Mouse (Mus musculus) intestine, embryonic 14.5 days (tissue): Measurements from ENCODE around the gene Zfp423. TPM values are rescaled to one million over a fixed set of nuclear protein-coding genes. Genes with fewer than 3 reads are reported as not detected.
A peak's percentile ranks its signal among the peaks of the same experiment; 100 is the strongest.

Experiments used
- ATAC-seq: fragments of 200-750 bp; cut with Nextera tagmentation; replicated peaks from 2 replicates; pipeline ENCODE4 v1.8.0; 2017; ENCODE audit warnings: low read depth, moderate number of reproducible peaks, moderate TSS enrichment, moderate library complexity; ENCODE audit not compliant: low FRiP score, low TSS enrichment
- DNase-seq: peaks from one replicate; pipeline ENCODE4 v3.0.0-alpha.2; 2018; ENCODE audit warnings: low spot score
- H3K27ac ChIP-seq: fragments of 300-500 bp; sonication (generic); 2 replicates; pipeline ENCODE4 v1.5.1; 2014; ENCODE audit warnings: low read depth, mild to moderate bottlenecking, control low read depth
- H3K27me3 ChIP-seq: fragments of 300-500 bp; sonication (generic); replicated peaks from 2 replicates; pipeline ENCODE4 v1.6.1; 2014; ENCODE audit warnings: low read length, control low read depth; ENCODE audit not compliant: control insufficient read depth, insufficient read depth
- H3K36me3 ChIP-seq: fragments of 300-500 bp; sonication (generic); 2 replicates; pipeline ENCODE4 v1.6.1; 2014; ENCODE audit warnings: low read length, control low read depth; ENCODE audit not compliant: control insufficient read depth, insufficient read depth
- H3K4me1 ChIP-seq: fragments of 300-500 bp; sonication (generic); replicated peaks from 2 replicates; pipeline ENCODE4 v1.6.1; 2014; ENCODE audit warnings: low read length, control low read depth, mixed read lengths; ENCODE audit not compliant: control insufficient read depth, insufficient read depth
- H3K4me2 ChIP-seq: fragments of 300-500 bp; sonication (generic); 2 replicates; pipeline ENCODE4 v1.6.1; 2014; ENCODE audit warnings: low read length
- H3K4me3 ChIP-seq: fragments of 300-500 bp; sonication (generic); 2 replicates; pipeline ENCODE4 v1.5.1; 2014; ENCODE audit warnings: low read depth, low read length, control low read depth, mixed read lengths
- H3K9ac ChIP-seq: fragments of 300-500 bp; sonication (generic); 2 replicates; pipeline ENCODE4 v1.6.1; 2014; ENCODE audit warnings: mild to moderate bottlenecking, low read length
- H3K9me3 ChIP-seq: fragments of 300-500 bp; sonication (generic); 2 replicates; pipeline ENCODE4 v1.6.1; 2016; ENCODE audit warnings: low read length, control low read depth; ENCODE audit not compliant: control insufficient read depth
- WGBS: fragments of 180-500 bp; shearing (Covaris S2); extraction: QIAGEN DNeasy Blood & Tissue Kit; methylation state at CpG from one replicate; pipeline ENCODE4 v1.1.7; 2014; 5-methylcytosine and 5-hydroxymethylcytosine counted together
- polyA plus RNA-seq: library from polyadenylated mRNA; unstranded; fragments of >200 nt; fragmentation: Nextera tagmentation; extraction: Ambion mirVana; gene quantifications from 2 replicates; pipeline ENCODE4 v1.2.1, GENCODE M21; 2014

Gene Zfp423
- polyA plus RNA-seq, 1 experiment from 2014 or later, result 10.5 TPM

- no peak overlapping the region for H3K4me3 ChIP-seq
- H3K27ac ChIP-seq, result no peak overlapping the region
- H3K4me2 ChIP-seq, result peak overlapping the region; percentile 41
- H3K9me3 ChIP-seq, result no peaks in the 10 kb centered on the region
- 0 out of 2 replicates have a peak, but pooled peaks have one; percentile 52 for ATAC-seq
- DNase-seq, result peak; percentile 93
- no peaks in the 10 kb centered on the region for H3K36me3 ChIP-seq
- H3K9ac ChIP-seq, result no peak overlapping the region
- peaks cover 12% of the 10 kb centered on the region for H3K4me1 ChIP-seq
- H3K27me3 ChIP-seq, result no peaks in the 10 kb centered on the region
- WGBS, result 10% methylated on average over 24 of the region's 24 CpGs
These were observed 243.4 kb downstream of the Zfp423 start for GRCm38 (mm10) chr8:87715731-87716682.

- H3K36me3 ChIP-seq, result no peaks in the 10 kb centered on the region
- no peak for ATAC-seq
- whole genome bisulfite sequencing, result 85% methylated on average over 2 of the region's 3 CpGs
These were observed 245.4 kb downstream of the Zfp423 start for GRCm38 (mm10) chr8:87713946-87714345.

GRCm38 (mm10) chr8:87711955-87712354, 247.4 kb downstream of the Zfp423 start:
- Histone ChIP-seq H3K4me2 (no peak overlapping the region), H3K9me3 (no peaks in the 10 kb centered on the region), H3K27ac (no peak overlapping the region), H3K27me3 (no peaks in the 10 kb centered on the region), H3K4me3 (no peak overlapping the region), H3K9ac (no peak overlapping the region), H3K36me3 (no peaks in the 10 kb centered on the region), H3K4me1 (peaks cover 16% of the 10 kb centered on the region)
- ATAC-seq, result no peak
- WGBS, result 85% methylated on average over 6 of the region's 6 CpGs
- no peak for DNase-seq

More at GRCm38 (mm10) chr8:87713946-87714345, 245.4 kb downstream of the Zfp423 start:
- Histone ChIP-seq H3K4me2 (no peak overlapping the region), H3K27ac (no peak overlapping the region), H3K9me3 (no peaks in the 10 kb centered on the region), H3K4me1 (peaks cover 12% of the 10 kb centered on the region), H3K9ac (no peak overlapping the region), H3K27me3 (no peaks in the 10 kb centered on the region), H3K4me3 (no peak overlapping the region)
- no peak for DNase-seq

- Histone ChIP-seq H3K27ac (no peak overlapping the region), H3K4me2 (peak overlapping the region; percentile 28), H3K9ac (no peak overlapping the region), H3K27me3 (no peaks in the 10 kb centered on the region), H3K4me3 (no peak overlapping the region), H3K9me3 (no peaks in the 10 kb centered on the region), H3K4me1 (0 out of 2 replicates have a peak, but pooled peaks cover 5% of the 10 kb centered on the region), H3K36me3 (no peaks in the 10 kb centered on the region)
- ATAC-seq (no peak), DNase-seq (no peak)
- WGBS, result 16% methylated on average over 11 of the region's 11 CpGs
These were observed 251.2 kb downstream of the Zfp423 start for GRCm38 (mm10) chr8:87708127-87708637.

GRCm38 (mm10) chr8:87707176-87707575, 252.2 kb downstream of the Zfp423 start:
- no peak for ATAC-seq
- Histone ChIP-seq H3K4me2 (no peak overlapping the region), H3K27me3 (no peaks in the 10 kb centered on the region), H3K9ac (no peak overlapping the region), H3K27ac (no peak overlapping the region), H3K4me1 (peaks cover 11% of the 10 kb centered on the region; the same call in 1 of the 2 replicates), H3K9me3 (no peaks in the 10 kb centered on the region), H3K4me3 (no peak overlapping the region), H3K36me3 (no peaks in the 10 kb centered on the region)
- DNase-seq, result no peak
- WGBS, result 77% methylated on average over 17 of the region's 17 CpGs

GRCm38 (mm10) chr8:87704756-87705155, 254.6 kb downstream of the Zfp423 start:
- DNase-seq, result no peak
- no peaks in the 10 kb centered on the region for H3K36me3 ChIP-seq

GRCm38 (mm10) chr8:87702790-87703311, 256.5 kb downstream of the Zfp423 start:
- no peak overlapping the region for H3K27ac ChIP-seq
- 36% methylated on average over 10 of the region's 10 CpGs for WGBS

More at GRCm38 (mm10) chr8:87704756-87705155, 254.6 kb downstream of the Zfp423 start:
- Histone ChIP-seq H3K27ac (no peak overlapping the region), H3K27me3 (no peaks in the 10 kb centered on the region), H3K4me3 (no peak overlapping the region), H3K9ac (no peak overlapping the region), H3K9me3 (no peaks in the 10 kb centered on the region), H3K4me2 (no peak overlapping the region), H3K4me1 (peaks cover 15% of the 10 kb centered on the region; the same call in 1 of the 2 replicates)
- WGBS, result 99% methylated on average over 3 of the region's 3 CpGs
- no peak for ATAC-seq

GRCm38 (mm10) chr8:87702051-87702521, 257.3 kb downstream of the Zfp423 start:
- ATAC-seq (no peak), DNase-seq (no peak)
- Histone ChIP-seq H3K4me1 (peaks cover 10% of the 10 kb centered on the region; the same call in 1 of the 2 replicates), H3K4me3 (no peak overlapping the region), H3K4me2 (no peak overlapping the region), H3K27me3 (no peaks in the 10 kb centered on the region), H3K9ac (no peak overlapping the region), H3K36me3 (no peaks in the 10 kb centered on the region), H3K9me3 (no peaks in the 10 kb centered on the region), H3K27ac (no peak overlapping the region)
- WGBS, result 50% methylated on average over 8 of the region's 8 CpGs

More at GRCm38 (mm10) chr8:87702790-87703311, 256.5 kb downstream of the Zfp423 start:
- H3K4me2 ChIP-seq, result no peak overlapping the region
- H3K9me3 ChIP-seq, result no peaks in the 10 kb centered on the region
- no peak for ATAC-seq
- DNase-seq, result no peak
- H3K36me3 ChIP-seq, result no peaks in the 10 kb centered on the region
- H3K4me1 ChIP-seq, result peaks cover 12% of the 10 kb centered on the region; the same call in 1 of the 2 replicates
- no peak overlapping the region for H3K4me3 ChIP-seq
- H3K9ac ChIP-seq, result no peak overlapping the region
- H3K27me3 ChIP-seq, result no peaks in the 10 kb centered on the region
